Mouse (Mus musculus) kidney, adult 8-10 months (tissue): Measurements from ENCODE around the gene Rap1gap.

ENCODE experiments used
- DNase-seq, 2 experiments: peaks; one replicate each; pipeline ENCODE4 v3.0.0; 2022

Rap1gap gene

GRCm38 (mm10) chr4:137724212-137724611, 59.7 kb downstream of the Rap1gap start:
- peak; percentile 83 to 84 for DNase-seq

- peak; percentile 69 to 81 for DNase-seq
Observed at GRCm38 (mm10) chr4:137724766-137725165, 60.2 kb downstream of the Rap1gap start.

- no peak for DNase-seq
Observed at GRCm38 (mm10) chr4:137725541-137726145, 61.1 kb downstream of the Rap1gap start.

- no peak for DNase-seq
Observed at GRCm38 (mm10) chr4:137726739-137727505, 62.4 kb downstream of the Rap1gap start.

- DNase-seq, result peak; percentile 55 to 58
Observed at GRCm38 (mm10) chr4:137727506-137728187, 63.1 kb downstream of the Rap1gap start.

GRCm38 (mm10) chr4:137728399-137729154, 64.1 kb downstream of the Rap1gap start:
- DNase-seq, result no peak

- no peak for DNase-seq
Observed at GRCm38 (mm10) chr4:137729155-137729855, 64.8 kb downstream of the Rap1gap start.

GRCm38 (mm10) chr4:137730134-137730533, 65.6 kb downstream of the Rap1gap start:
- peak; percentile 81 to 89 for DNase-seq

GRCm38 (mm10) chr4:137730757-137731156, 66.2 kb downstream of the Rap1gap start:
- DNase-seq, result no peak

- DNase-seq, result no peak
Observed at GRCm38 (mm10) chr4:137731891-137732290, 67.4 kb downstream of the Rap1gap start.

GRCm38 (mm10) chr4:137732361-137732760, 67.8 kb downstream of the Rap1gap start:
- no peak for DNase-seq

- DNase-seq, result no peak
Observed at GRCm38 (mm10) chr4:137732962-137733361, 68.4 kb downstream of the Rap1gap start.

- DNase-seq, result no peak
Observed at GRCm38 (mm10) chr4:137733459-137733858, 68.9 kb downstream of the Rap1gap start.

- peak; percentile 83 for DNase-seq
Observed at GRCm38 (mm10) chr4:137736220-137736701, 71.7 kb downstream of the Rap1gap start.

GRCm38 (mm10) chr4:137737760-137738159, 73.2 kb downstream of the Rap1gap start:
- no peak for DNase-seq

- DNase-seq, result peak in 1 of 2 experiments; percentile 52
Observed at GRCm38 (mm10) chr4:137739151-137739923, 74.8 kb downstream of the Rap1gap start.

- DNase-seq, result no peak
Observed at GRCm38 (mm10) chr4:137740350-137740749, 75.8 kb downstream of the Rap1gap start.

- no peak for DNase-seq
Observed at GRCm38 (mm10) chr4:137743791-137744190, 79.3 kb downstream of the Rap1gap start.

- no peak for DNase-seq
Observed at GRCm38 (mm10) chr4:137744433-137744918, 80.0 kb downstream of the Rap1gap start.

- peak; percentile 89 to 90 for DNase-seq
Observed at GRCm38 (mm10) chr4:137747091-137747490, 82.6 kb downstream of the Rap1gap start.

- DNase-seq, result no peak
Observed at GRCm38 (mm10) chr4:137747590-137747989, 83.1 kb downstream of the Rap1gap start.
